In genomic region chr2:110180316-110180670, GRCm38 (mm10) we compare ENCODE assay signal across 8 mouse cellular contexts.
DNase-seq lines count a peak whose midpoint lies in the region; ATAC-seq lines count a peak whose summit lies in the region.
"Had no signal": no experiment of that assay in that cellular context is flagged by ENCODE, and none has a peak within 500 bp of the region (broad histone marks: within the 10 kb centered on the region; RNA-seq: fewer than 3 reads in every experiment).

No protein-coding gene starts in this region.

- DNase-seq in kidney, adult 18-20 months, result no peak
- DNase-seq in cerebellum, postnatal 10 days, result peak; percentile 75 to 79
- DNase-seq in urinary bladder, postnatal 36 days (ENCODE audit: low spot score in 2 of 2), result no peak
- DNase-seq in midbrain, embryonic 14.5 days, result no peak

- H3K4me2 ChIP-seq in kidney, embryonic 15.5 days, result peak overlapping the region; percentile 30
- no peak overlapping the region for H3K4me2 ChIP-seq in hindbrain, embryonic 15.5 days
- H3K4me2 ChIP-seq in neural tube, embryonic 13.5 days, result no peak overlapping the region
- no peak overlapping the region for H3K4me2 ChIP-seq in midbrain, embryonic 14.5 days (ENCODE audit: low read length)
- H3K4me2 ChIP-seq: liver, embryonic 15.5 days had no signal

- H3K9me3 ChIP-seq in kidney, embryonic 15.5 days (replicated peaks), result no peaks in the 10 kb centered on the region
- H3K9me3 ChIP-seq in hindbrain, embryonic 15.5 days, result no peaks in the 10 kb centered on the region
- no peaks in the 10 kb centered on the region for H3K9me3 ChIP-seq in neural tube, embryonic 13.5 days
- no peaks in the 10 kb centered on the region for H3K9me3 ChIP-seq in midbrain, embryonic 14.5 days (ENCODE audit: control insufficient read depth, low read length)
- H3K9me3 ChIP-seq: liver, embryonic 15.5 days had no signal

- H3K9ac ChIP-seq in kidney, embryonic 15.5 days, result no peak overlapping the region
- H3K9ac ChIP-seq in hindbrain, embryonic 15.5 days, result no peak overlapping the region
- H3K9ac ChIP-seq in neural tube, embryonic 13.5 days, result peak overlapping the region; percentile 18; the same call in 1 of the 2 replicates
- H3K9ac ChIP-seq in midbrain, embryonic 14.5 days (replicated peaks; ENCODE audit: low read length), result no peak overlapping the region
- H3K9ac ChIP-seq: liver, embryonic 15.5 days had no signal

- H3K4me3 ChIP-seq in kidney, embryonic 15.5 days (replicated peaks), result no peak overlapping the region
- no peak overlapping the region for H3K4me3 ChIP-seq in hindbrain, embryonic 15.5 days
- H3K4me3 ChIP-seq in neural tube, embryonic 13.5 days, result no peak overlapping the region
- no peak overlapping the region for H3K4me3 ChIP-seq in midbrain, embryonic 14.5 days (replicated peaks; ENCODE audit: low read depth, low read length)
- H3K4me3 ChIP-seq: liver, embryonic 15.5 days had no signal

- ATAC-seq in kidney, embryonic 15.5 days (replicated peaks; ENCODE audit: low FRiP score), result no peak
- ATAC-seq in hindbrain, embryonic 15.5 days (ENCODE audit: low FRiP score, low read depth), result peak; percentile 35
- no peak for ATAC-seq in neural tube, embryonic 13.5 days (ENCODE audit: low read depth)
- no peak for ATAC-seq in midbrain, embryonic 14.5 days (ENCODE audit: low FRiP score, low TSS enrichment)

- peaks cover 62% of the 10 kb centered on the region for H3K4me1 ChIP-seq in kidney, embryonic 15.5 days
- H3K4me1 ChIP-seq in hindbrain, embryonic 15.5 days (replicated peaks), result peaks cover 26% of the 10 kb centered on the region
- peaks cover 51% of the 10 kb centered on the region for H3K4me1 ChIP-seq in neural tube, embryonic 13.5 days (replicated peaks)
- peaks cover 11% of the 10 kb centered on the region for H3K4me1 ChIP-seq in midbrain, embryonic 14.5 days (ENCODE audit: control insufficient read depth, insufficient read depth, low read length)
- H3K4me1 ChIP-seq: liver, embryonic 15.5 days had no signal

- H3K36me3 ChIP-seq in kidney, embryonic 15.5 days, result no peaks in the 10 kb centered on the region
- no peaks in the 10 kb centered on the region for H3K36me3 ChIP-seq in hindbrain, embryonic 15.5 days
- H3K36me3 ChIP-seq in neural tube, embryonic 13.5 days, result no peaks in the 10 kb centered on the region
- no peaks in the 10 kb centered on the region for H3K36me3 ChIP-seq in midbrain, embryonic 14.5 days (ENCODE audit: control insufficient read depth, insufficient read depth, low read length)
- H3K36me3 ChIP-seq: liver, embryonic 15.5 days had no signal

- H3K27ac ChIP-seq in kidney, embryonic 15.5 days, result peak overlapping the region; percentile 95
- H3K27ac ChIP-seq in hindbrain, embryonic 15.5 days (replicated peaks), result peak overlapping the region; percentile 59
- H3K27ac ChIP-seq in neural tube, embryonic 13.5 days (replicated peaks), result peak overlapping the region; percentile 81
- H3K27ac ChIP-seq in midbrain, embryonic 14.5 days (replicated peaks; ENCODE audit: low read depth, low read length), result no peak overlapping the region
- H3K27ac ChIP-seq: liver, embryonic 15.5 days had no signal

- H3K27me3 ChIP-seq in kidney, embryonic 15.5 days, result no peaks in the 10 kb centered on the region
- no peaks in the 10 kb centered on the region for H3K27me3 ChIP-seq in hindbrain, embryonic 15.5 days
- H3K27me3 ChIP-seq in neural tube, embryonic 13.5 days, result no peaks in the 10 kb centered on the region
- H3K27me3 ChIP-seq in midbrain, embryonic 14.5 days (ENCODE audit: control insufficient read depth, insufficient read depth, low read length), result no peaks in the 10 kb centered on the region
- H3K27me3 ChIP-seq: liver, embryonic 15.5 days had no signal

- WGBS in kidney, embryonic 15.5 days, result 45% methylated on average over 7 of the region's 7 CpGs
- 42% methylated on average over 7 of the region's 7 CpGs for WGBS in hindbrain, embryonic 15.5 days
- 47% methylated on average over 7 of the region's 7 CpGs for WGBS in neural tube, embryonic 13.5 days
- 83% methylated on average over 7 of the region's 7 CpGs for WGBS in midbrain, embryonic 14.5 days

Comparison
In these comparisons a context has a peak if more than half of its experiments do, and no peak if none do; other contexts are left out.
1. DNase-seq: peak in cerebellum, postnatal 10 days (2 of 2); none in kidney, adult 18-20 months (single experiment), urinary bladder, postnatal 36 days (0 of 2) and midbrain, embryonic 14.5 days (single experiment).